Mouse (Mus musculus) frontal cortex, postnatal 25 days (tissue): ENCODE measurements around the gene Ppp3r2.

ENCODE experiments used
- DNase-seq, 2 experiments: peaks; one replicate each; pipeline ENCODE4 v3.0.0; 2022; ENCODE audit warnings: low spot score in 2 of 2

Ppp3r2 gene

GRCm38 (mm10) chr4:49681812-49682211, at the start of gene Ppp3r2:
TSS of gene Ppp3r2 (minus strand) at chr4:49682024.
- no peak for DNase-seq

GRCm38 (mm10) chr4:49729326-49729725, 47.5 kb upstream of the Ppp3r2 start:
- DNase-seq, result no peak

GRCm38 (mm10) chr4:49723908-49724307, 42.1 kb upstream of the Ppp3r2 start:
- DNase-seq, result no peak

GRCm38 (mm10) chr4:49691405-49692194, 9.8 kb upstream of the Ppp3r2 start:
- DNase-seq, result no peak

GRCm38 (mm10) chr4:49688594-49689288, 6.9 kb upstream of the Ppp3r2 start:
- DNase-seq, result peak in 1 of 2 experiments; percentile 28

- no peak for DNase-seq
Observed at GRCm38 (mm10) chr4:49680171-49680875, 1.5 kb downstream of the Ppp3r2 start.

GRCm38 (mm10) chr4:49676790-49677189, 5.0 kb downstream of the Ppp3r2 start:
- no peak for DNase-seq

- DNase-seq, result no peak
Observed at GRCm38 (mm10) chr4:49676071-49676470, 5.8 kb downstream of the Ppp3r2 start.

- DNase-seq, result peak in 1 of 2 experiments; percentile 23
Observed at GRCm38 (mm10) chr4:49664850-49665249, 17.0 kb downstream of the Ppp3r2 start.

GRCm38 (mm10) chr4:49662231-49662630, 19.6 kb downstream of the Ppp3r2 start:
- no peak for DNase-seq

- DNase-seq, result no peak
Observed at GRCm38 (mm10) chr4:49661664-49662063, 20.2 kb downstream of the Ppp3r2 start.

GRCm38 (mm10) chr4:49659421-49659820, 22.4 kb downstream of the Ppp3r2 start:
- DNase-seq, result no peak

- no peak for DNase-seq
Observed at GRCm38 (mm10) chr4:49639913-49640312, 41.9 kb downstream of the Ppp3r2 start.

GRCm38 (mm10) chr4:49637821-49638220, 44.0 kb downstream of the Ppp3r2 start:
- no peak for DNase-seq

- no peak for DNase-seq
Observed at GRCm38 (mm10) chr4:49632139-49632481, 49.7 kb downstream of the Ppp3r2 start.

GRCm38 (mm10) chr4:49631319-49632138, 50.3 kb downstream of the Ppp3r2 start, which contains the start of gene Rnf20:
TSS of gene Rnf20 (plus strand) at chr4:49632006.
- peak; percentile 86 to 94 for DNase-seq

- DNase-seq, result no peak
Observed at GRCm38 (mm10) chr4:49628941-49629340, 52.9 kb downstream of the Ppp3r2 start.
